Mouse (Mus musculus): ENCODE data around the gene Neurod4.
"Not testable (repeated sequence)": the region's sequence is repeated elsewhere in the genome, so short reads cannot be mapped to it uniquely, and the experiment has no call there.

Gene Neurod4

GRCm38 (mm10) chr10:130280066-130280465 is at the start of gene Neurod4:
Gene Neurod4, minus strand, starts transcription at chr10:130280240.
- peak; percentile 35 to 68 for DNase-seq (ENCODE audit: inconsistent age in 2 of 2, low spot score in 1 of 2)

- no peak for DNase-seq (ENCODE audit: inconsistent age in 2 of 2, low spot score in 1 of 2)
Measured at GRCm38 (mm10) chr10:130324243-130324642, 44.2 kb upstream of the Neurod4 start.

GRCm38 (mm10) chr10:130322637-130323036 is 42.6 kb upstream of the Neurod4 start, which contains the start of gene Tespa1:
Gene Tespa1, plus strand, starts transcription at chr10:130322870.
- no peak for DNase-seq (ENCODE audit: inconsistent age in 2 of 2, low spot score in 1 of 2)

GRCm38 (mm10) chr10:130322062-130322461 is 42.0 kb upstream of the Neurod4 start:
- no peak for DNase-seq (ENCODE audit: inconsistent age in 2 of 2, low spot score in 1 of 2)

- no peak for DNase-seq (ENCODE audit: inconsistent age in 2 of 2, low spot score in 1 of 2)
Measured at GRCm38 (mm10) chr10:130320715-130321114, 40.7 kb upstream of the Neurod4 start.

- no peak for DNase-seq (ENCODE audit: inconsistent age in 2 of 2, low spot score in 1 of 2)
Measured at GRCm38 (mm10) chr10:130318720-130319119, 38.7 kb upstream of the Neurod4 start.

- DNase-seq (ENCODE audit: inconsistent age in 2 of 2, low spot score in 1 of 2) = no peak
Measured at GRCm38 (mm10) chr10:130315846-130316245, 35.8 kb upstream of the Neurod4 start.

- DNase-seq (ENCODE audit: inconsistent age in 2 of 2, low spot score in 1 of 2) = peak in 1 of 2 experiments; percentile 16
Measured at GRCm38 (mm10) chr10:130314110-130314829, 34.2 kb upstream of the Neurod4 start.

GRCm38 (mm10) chr10:130313531-130313930 is 33.5 kb upstream of the Neurod4 start:
- DNase-seq (ENCODE audit: inconsistent age in 2 of 2, low spot score in 1 of 2) = peak in 1 of 2 experiments; percentile 26

- DNase-seq (ENCODE audit: inconsistent age in 2 of 2, low spot score in 1 of 2) = peak in 1 of 2 experiments; percentile 16
Measured at GRCm38 (mm10) chr10:130311534-130312227, 31.6 kb upstream of the Neurod4 start.

- not testable (repeated sequence) for DNase-seq (ENCODE audit: inconsistent age in 2 of 2, low spot score in 1 of 2)
Measured at GRCm38 (mm10) chr10:130304138-130304537, 24.1 kb upstream of the Neurod4 start.

GRCm38 (mm10) chr10:130298748-130299147 is 18.7 kb upstream of the Neurod4 start:
- peak in 1 of 2 experiments; percentile 54 for DNase-seq (ENCODE audit: inconsistent age in 2 of 2, low spot score in 1 of 2)

- DNase-seq (ENCODE audit: inconsistent age in 2 of 2, low spot score in 1 of 2) = peak in 1 of 2 experiments; percentile 25
Measured at GRCm38 (mm10) chr10:130293741-130294408, 13.8 kb upstream of the Neurod4 start.

- no peak for DNase-seq (ENCODE audit: inconsistent age in 2 of 2, low spot score in 1 of 2)
Measured at GRCm38 (mm10) chr10:130288007-130288406, 8.0 kb upstream of the Neurod4 start.

GRCm38 (mm10) chr10:130287201-130287600 is 7.2 kb upstream of the Neurod4 start:
- DNase-seq (ENCODE audit: inconsistent age in 2 of 2, low spot score in 1 of 2) = no peak

- no peak for DNase-seq (ENCODE audit: inconsistent age in 2 of 2, low spot score in 1 of 2)
Measured at GRCm38 (mm10) chr10:130281982-130282449, 2.0 kb upstream of the Neurod4 start.

- no peak for DNase-seq (ENCODE audit: inconsistent age in 2 of 2, low spot score in 1 of 2)
Measured at GRCm38 (mm10) chr10:130276496-130276895, 3.5 kb downstream of the Neurod4 start.

GRCm38 (mm10) chr10:130275759-130276158 is 4.3 kb downstream of the Neurod4 start:
- no peak for DNase-seq (ENCODE audit: inconsistent age in 2 of 2, low spot score in 1 of 2)

GRCm38 (mm10) chr10:130263203-130263602 is 16.8 kb downstream of the Neurod4 start:
- DNase-seq (ENCODE audit: inconsistent age in 2 of 2, low spot score in 1 of 2) = no peak

GRCm38 (mm10) chr10:130259483-130259882 is 20.6 kb downstream of the Neurod4 start:
- DNase-seq (ENCODE audit: inconsistent age in 2 of 2, low spot score in 1 of 2) = peak; percentile 23 to 67

- no peak for DNase-seq (ENCODE audit: inconsistent age in 2 of 2, low spot score in 1 of 2)
Measured at GRCm38 (mm10) chr10:130244271-130244670, 35.8 kb downstream of the Neurod4 start.
